Mouse (Mus musculus): Measurements from ENCODE around the gene Spire2. TPM values are rescaled to one million over a fixed set of nuclear protein-coding genes. Genes with fewer than 3 reads are reported as not detected.

The Spire2 gene
- 1.1 TPM for polyA plus RNA-seq (2014; fragmentation: Illumina TruSeq; extraction: RNeasy Lipid Tissue Mini Kit (QIAGEN cat#74804); ENCODE audit: low read depth, low replicate concordance)

DNA sequence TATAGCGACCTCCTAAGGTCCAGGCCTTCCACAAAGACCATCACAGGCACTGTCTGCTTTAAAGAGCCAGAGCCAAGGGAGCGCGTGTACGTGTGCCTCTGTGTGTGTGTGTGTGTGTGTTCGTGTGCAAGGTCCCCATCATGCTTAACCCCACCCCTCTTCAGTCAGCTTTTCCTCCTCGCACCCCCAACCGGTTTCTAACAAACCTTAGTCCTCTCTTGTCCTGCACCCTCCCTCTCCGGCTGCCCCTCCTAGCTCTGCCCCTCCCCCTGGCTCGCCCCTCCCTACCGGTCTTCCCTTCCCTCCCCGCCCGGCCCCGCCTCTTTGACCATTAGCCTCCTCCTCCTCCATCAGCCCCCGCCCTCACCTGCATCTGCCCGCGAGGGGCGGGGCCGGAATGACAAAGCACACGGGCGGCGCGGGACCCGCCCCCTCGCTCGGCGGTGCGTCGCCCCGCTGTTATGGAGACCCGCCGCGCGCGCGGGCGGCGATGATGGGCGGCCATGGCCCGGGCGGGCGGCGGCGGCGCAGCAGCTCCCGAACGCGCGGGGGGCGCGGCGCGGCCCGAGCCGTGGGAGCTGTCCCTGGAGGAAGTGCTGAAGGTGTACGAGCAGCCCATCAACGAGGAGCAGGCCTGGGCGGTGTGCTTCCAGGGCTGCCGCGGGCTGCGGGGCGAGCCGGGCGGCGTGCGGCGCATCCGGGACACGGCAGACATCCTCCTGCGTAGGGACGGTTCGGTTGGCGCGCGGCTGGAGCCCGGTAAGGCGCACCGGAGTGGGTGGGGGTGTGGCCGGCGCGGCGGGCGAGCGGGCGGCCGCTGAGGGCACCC, at the start of gene Spire2:
Spire2 (plus strand) TSS at position 452 of the 829 bp plus-strand sequence.

DNA sequence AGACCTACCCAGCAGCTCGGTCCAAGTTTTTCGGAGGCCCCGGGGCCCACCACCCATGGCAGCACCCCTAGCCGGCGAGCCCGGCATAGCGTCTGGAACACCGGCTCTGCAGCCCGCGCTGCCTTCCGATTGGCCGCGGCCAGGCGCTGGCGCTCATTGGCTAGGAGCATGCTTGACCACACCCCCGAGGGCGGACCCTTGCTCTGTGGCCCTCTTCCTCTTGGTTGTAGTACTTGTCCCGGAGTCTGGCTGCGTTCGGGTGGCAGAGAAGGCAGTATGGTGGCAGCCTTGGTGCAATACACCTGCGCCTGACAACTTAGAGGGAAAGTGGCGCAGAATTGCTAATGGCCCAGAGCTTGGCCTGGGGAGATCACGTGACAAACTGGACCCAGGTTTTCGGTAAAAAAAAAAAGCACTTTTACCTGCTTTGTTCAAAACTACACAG, 14.0 kb upstream of the Spire2 start, which contains the start of gene Fanca:
Fanca (minus strand) TSS at position 110 of the 445 bp plus-strand sequence.

DNA sequence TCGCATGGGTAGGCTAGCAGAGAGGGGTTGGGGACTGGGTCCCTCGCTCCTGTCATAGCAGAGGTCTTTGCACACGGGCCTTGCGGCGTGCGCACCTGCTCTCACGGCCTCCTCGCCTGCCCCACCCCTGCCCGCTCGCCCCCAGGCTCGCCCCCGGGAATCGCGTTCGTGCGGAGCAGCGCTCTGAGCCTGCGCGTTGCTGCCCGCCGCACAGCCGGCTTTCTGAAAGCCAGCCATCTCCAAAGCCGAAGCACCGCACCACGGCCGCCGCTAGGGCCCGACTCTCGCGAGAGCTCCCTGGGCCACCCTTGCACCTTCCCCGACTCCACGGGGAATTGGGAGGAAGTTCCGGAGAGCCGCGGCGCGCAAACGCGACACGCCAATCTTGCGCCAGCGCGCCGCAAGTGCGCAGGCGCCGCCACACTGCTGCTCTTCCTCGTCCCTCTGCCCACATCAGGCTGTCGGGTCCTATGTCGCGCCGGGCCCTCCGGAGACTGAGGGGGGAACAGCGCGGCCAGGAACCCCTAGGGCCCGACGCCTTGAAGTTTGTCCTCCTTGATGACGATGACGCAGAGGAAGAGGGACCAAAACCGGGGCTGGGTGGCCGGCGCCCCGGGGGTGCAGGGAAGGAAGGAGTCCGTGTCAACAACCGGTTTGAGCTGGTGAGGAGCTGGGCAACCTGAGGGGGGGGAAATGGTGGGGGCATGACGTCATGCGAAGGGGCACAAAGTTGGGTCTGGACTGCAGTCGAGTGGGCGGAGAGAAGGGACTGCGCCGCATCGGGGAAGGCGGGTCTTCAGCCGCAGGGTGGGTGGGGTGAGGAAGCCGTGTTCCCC, 41.1 kb downstream of the Spire2 start, which contains the start of gene Tcf25:
Tcf25 (plus strand) TSS at position 351 of the 836 bp plus-strand sequence.

DNA sequence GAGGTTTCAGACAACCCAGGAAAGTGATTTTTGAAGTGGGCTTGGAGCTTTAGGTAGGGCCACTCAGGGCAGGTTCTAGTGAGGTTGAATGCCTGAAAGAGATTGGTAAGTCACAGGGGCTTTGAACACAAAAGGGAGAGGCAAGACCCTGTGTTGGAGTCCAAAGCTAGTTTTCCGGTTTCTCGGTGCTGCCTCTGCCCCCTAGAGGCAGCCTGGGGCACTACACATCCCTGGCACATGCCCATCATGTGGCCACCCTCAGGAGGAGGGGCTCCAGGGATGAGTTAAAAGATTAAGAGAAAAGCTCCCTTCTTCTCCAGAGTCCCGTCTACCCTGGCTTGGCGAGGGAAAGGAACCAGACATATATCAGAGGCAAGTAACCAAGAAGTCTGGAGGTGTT, 74.3 kb downstream of the Spire2 start, which contains the start of gene Mc1r:
Mc1r (plus strand) TSS at position 322 of the 400 bp plus-strand sequence.

DNA sequence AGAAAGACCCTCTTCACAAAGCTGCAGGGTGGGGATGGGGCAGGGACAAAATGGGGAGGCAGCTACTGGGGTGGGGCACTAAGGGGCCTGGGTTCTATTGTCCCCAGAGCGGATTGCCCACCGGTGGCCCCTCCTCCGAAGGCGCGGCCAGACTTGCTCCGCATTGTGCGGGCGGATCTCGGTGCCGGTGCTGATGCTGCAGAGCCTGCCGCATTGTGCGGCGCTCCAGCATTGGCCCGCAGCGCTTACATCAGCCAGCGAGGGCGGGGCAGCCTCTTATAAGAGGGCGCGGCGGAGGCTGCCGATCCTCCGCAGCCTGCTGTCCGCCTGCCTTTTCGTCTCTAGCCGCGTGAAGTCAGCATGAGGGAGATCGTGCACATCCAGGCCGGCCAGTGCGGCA, 78.7 kb downstream of the Spire2 start, which contains the start of gene Tubb3:
Tubb3 (plus strand) TSS at position 179 of the 400 bp plus-strand sequence.

Other genes starting within 250 kb of the Spire2 start
- gene Rpl13, start 230.4 kb upstream of the Spire2 start, polyA plus RNA-seq (2014; fragmentation: Illumina TruSeq; extraction: RNeasy Lipid Tissue Mini Kit (QIAGEN cat#74804); ENCODE audit: low read depth, low replicate concordance): 75.4 TPM
- not detected for gene Cpne7, start 215.3 kb upstream of the Spire2 start, polyA plus RNA-seq (2014; fragmentation: Illumina TruSeq; extraction: RNeasy Lipid Tissue Mini Kit (QIAGEN cat#74804); ENCODE audit: low read depth, low replicate concordance)
- gene Sult5a1, start 174.4 kb upstream of the Spire2 start, polyA plus RNA-seq (2014; fragmentation: Illumina TruSeq; extraction: RNeasy Lipid Tissue Mini Kit (QIAGEN cat#74804); ENCODE audit: low read depth, low replicate concordance): 0.39 TPM
- gene Dpep1, start 146.5 kb upstream of the Spire2 start, polyA plus RNA-seq (2014; fragmentation: Illumina TruSeq; extraction: RNeasy Lipid Tissue Mini Kit (QIAGEN cat#74804); ENCODE audit: low read depth, low replicate concordance): 1.7 TPM
- gene Chmp1a, start 120.0 kb upstream of the Spire2 start, polyA plus RNA-seq (2014; fragmentation: Illumina TruSeq; extraction: RNeasy Lipid Tissue Mini Kit (QIAGEN cat#74804); ENCODE audit: low read depth, low replicate concordance): 8.8 TPM
- gene Spata33, start 119.9 kb upstream of the Spire2 start, polyA plus RNA-seq (2014; fragmentation: Illumina TruSeq; extraction: RNeasy Lipid Tissue Mini Kit (QIAGEN cat#74804); ENCODE audit: low read depth, low replicate concordance): 72.9 TPM
- gene Cdk10, start 107.9 kb upstream of the Spire2 start, polyA plus RNA-seq (2014; fragmentation: Illumina TruSeq; extraction: RNeasy Lipid Tissue Mini Kit (QIAGEN cat#74804); ENCODE audit: low read depth, low replicate concordance): 4.5 TPM
- gene Spata2l, start 96.5 kb upstream of the Spire2 start, polyA plus RNA-seq (2014; fragmentation: Illumina TruSeq; extraction: RNeasy Lipid Tissue Mini Kit (QIAGEN cat#74804); ENCODE audit: low read depth, low replicate concordance): 1.2 TPM
- 0.52 TPM for gene Zfp276, start 78.5 kb upstream of the Spire2 start, polyA plus RNA-seq (2014; fragmentation: Illumina TruSeq; extraction: RNeasy Lipid Tissue Mini Kit (QIAGEN cat#74804); ENCODE audit: low read depth, low replicate concordance)
- gene Vps9d1, start 78.4 kb upstream of the Spire2 start, polyA plus RNA-seq (2014; fragmentation: Illumina TruSeq; extraction: RNeasy Lipid Tissue Mini Kit (QIAGEN cat#74804); ENCODE audit: low read depth, low replicate concordance): 1.1 TPM
- 3.4 TPM for gene Fanca, start 14.1 kb upstream of the Spire2 start, polyA plus RNA-seq (2014; fragmentation: Illumina TruSeq; extraction: RNeasy Lipid Tissue Mini Kit (QIAGEN cat#74804); ENCODE audit: low read depth, low replicate concordance)
- gene Tcf25, start 41.0 kb downstream of the Spire2 start, polyA plus RNA-seq (2014; fragmentation: Illumina TruSeq; extraction: RNeasy Lipid Tissue Mini Kit (QIAGEN cat#74804); ENCODE audit: low read depth, low replicate concordance): 64.6 TPM
- gene Mc1r, start 74.4 kb downstream of the Spire2 start, polyA plus RNA-seq (2014; fragmentation: Illumina TruSeq; extraction: RNeasy Lipid Tissue Mini Kit (QIAGEN cat#74804); ENCODE audit: low read depth, low replicate concordance): not detected
- 2.6 TPM for gene Tubb3, start 78.7 kb downstream of the Spire2 start, polyA plus RNA-seq (2014; fragmentation: Illumina TruSeq; extraction: RNeasy Lipid Tissue Mini Kit (QIAGEN cat#74804); ENCODE audit: low read depth, low replicate concordance)
- gene Def8, start 90.8 kb downstream of the Spire2 start, polyA plus RNA-seq (2014; fragmentation: Illumina TruSeq; extraction: RNeasy Lipid Tissue Mini Kit (QIAGEN cat#74804); ENCODE audit: low read depth, low replicate concordance): 0.35 TPM
- 7.6 TPM for gene Afg3l1, start 145.2 kb downstream of the Spire2 start, polyA plus RNA-seq (2014; fragmentation: Illumina TruSeq; extraction: RNeasy Lipid Tissue Mini Kit (QIAGEN cat#74804); ENCODE audit: low read depth, low replicate concordance)
- 6.0 TPM for gene Dbndd1, start 182.8 kb downstream of the Spire2 start, polyA plus RNA-seq (2014; fragmentation: Illumina TruSeq; extraction: RNeasy Lipid Tissue Mini Kit (QIAGEN cat#74804); ENCODE audit: low read depth, low replicate concordance)
- gene Gas8, start 186.1 kb downstream of the Spire2 start, polyA plus RNA-seq (2014; fragmentation: Illumina TruSeq; extraction: RNeasy Lipid Tissue Mini Kit (QIAGEN cat#74804); ENCODE audit: low read depth, low replicate concordance): 10.6 TPM